Mouse (Mus musculus) gastrocnemius, adult 18-20 months (tissue): ENCODE data around the gene 4930579F01Rik. TPM values are rescaled to one million over a fixed set of nuclear protein-coding genes. Genes with fewer than 3 reads are reported as not detected.

Source experiments
- DNase-seq: peaks from one replicate; pipeline ENCODE4 v3.0.0; 2021; ENCODE audit warnings: low spot score
- total RNA-seq, 2 experiments: library from RNA; stranded (reverse); gene quantifications; 2 replicates each; pipeline ENCODE4 v1.2.3; 2021

The 4930579F01Rik gene
- total RNA-seq, 2 experiments from 2014 or later, result not detected

GRCm38 (mm10) chr3:138216091-138216490 is 22.5 kb upstream of the 4930579F01Rik start:
- no peak for DNase-seq

GRCm38 (mm10) chr3:138215395-138215989 is 21.9 kb upstream of the 4930579F01Rik start:
- no peak for DNase-seq

- no peak for DNase-seq
These were observed 18.9 kb upstream of the 4930579F01Rik start for GRCm38 (mm10) chr3:138212431-138212951.

- no peak for DNase-seq
These were observed 16.9 kb upstream of the 4930579F01Rik start for GRCm38 (mm10) chr3:138210432-138211075.

GRCm38 (mm10) chr3:138208821-138209220 is 15.2 kb upstream of the 4930579F01Rik start:
- no peak for DNase-seq

GRCm38 (mm10) chr3:138198722-138199068 is 5.1 kb upstream of the 4930579F01Rik start:
- no peak for DNase-seq

GRCm38 (mm10) chr3:138197973-138198721 is 4.5 kb upstream of the 4930579F01Rik start:
- peak; percentile 90 for DNase-seq

- DNase-seq, result no peak
These were observed 3.9 kb upstream of the 4930579F01Rik start for GRCm38 (mm10) chr3:138197556-138197955.

GRCm38 (mm10) chr3:138197093-138197492 is 3.5 kb upstream of the 4930579F01Rik start:
- DNase-seq, result peak; percentile 28

GRCm38 (mm10) chr3:138192260-138192659 is 1.4 kb downstream of the 4930579F01Rik start:
- no peak for DNase-seq

GRCm38 (mm10) chr3:138185995-138186930 is 7.4 kb downstream of the 4930579F01Rik start:
- DNase-seq, result no peak

GRCm38 (mm10) chr3:138185290-138185689 is 8.3 kb downstream of the 4930579F01Rik start:
- DNase-seq, result no peak

- no peak for DNase-seq
These were observed 10.3 kb downstream of the 4930579F01Rik start for GRCm38 (mm10) chr3:138183371-138183770.

- DNase-seq, result no peak
These were observed 11.6 kb downstream of the 4930579F01Rik start for GRCm38 (mm10) chr3:138182019-138182418.

GRCm38 (mm10) chr3:138175551-138175950 is 18.1 kb downstream of the 4930579F01Rik start:
- no peak for DNase-seq

GRCm38 (mm10) chr3:138173291-138173690 is 20.3 kb downstream of the 4930579F01Rik start:
- DNase-seq, result no peak

- no peak for DNase-seq
These were observed 31.0 kb downstream of the 4930579F01Rik start for GRCm38 (mm10) chr3:138162553-138163183.

GRCm38 (mm10) chr3:138161623-138162022 is 32.0 kb downstream of the 4930579F01Rik start:
- DNase-seq, result peak; percentile 9

GRCm38 (mm10) chr3:138156651-138157050 is 37.0 kb downstream of the 4930579F01Rik start:
- peak; percentile 20 for DNase-seq

- DNase-seq, result no peak
These were observed 38.6 kb downstream of the 4930579F01Rik start for GRCm38 (mm10) chr3:138155062-138155461.

GRCm38 (mm10) chr3:138148811-138149210 is 44.8 kb downstream of the 4930579F01Rik start:
- DNase-seq, result no peak
